Mouse (Mus musculus): ENCODE results near the gene Dynlrb2. TPM values are rescaled to one million over a fixed set of nuclear protein-coding genes. Genes with fewer than 3 reads are reported as not detected.

Gene Dynlrb2
- total RNA-seq, 2 experiments from 2014 or later: 2.3 TPM; not detected in 1

DNA sequence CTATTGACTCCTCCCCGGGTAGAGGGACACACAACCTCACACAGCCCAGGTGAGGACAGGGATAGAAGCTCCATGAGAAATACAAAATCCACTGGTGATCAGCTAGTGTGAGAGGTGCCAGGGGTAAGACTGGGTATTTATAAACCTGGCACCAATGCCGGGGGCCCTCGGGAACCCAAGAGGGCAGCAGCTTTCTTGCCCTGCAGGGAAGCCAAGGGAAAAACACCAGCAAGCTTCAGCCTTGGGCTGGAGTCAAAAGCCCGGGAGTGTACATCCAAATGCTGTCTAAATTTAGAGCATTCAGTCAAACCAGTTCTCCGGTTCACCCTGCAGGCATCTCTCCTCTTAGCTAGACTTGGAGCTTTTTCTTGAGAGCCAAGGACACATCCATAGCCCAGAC lies 38.1 kb downstream of the Dynlrb2 start:
- DNase-seq: no peak

DNA sequence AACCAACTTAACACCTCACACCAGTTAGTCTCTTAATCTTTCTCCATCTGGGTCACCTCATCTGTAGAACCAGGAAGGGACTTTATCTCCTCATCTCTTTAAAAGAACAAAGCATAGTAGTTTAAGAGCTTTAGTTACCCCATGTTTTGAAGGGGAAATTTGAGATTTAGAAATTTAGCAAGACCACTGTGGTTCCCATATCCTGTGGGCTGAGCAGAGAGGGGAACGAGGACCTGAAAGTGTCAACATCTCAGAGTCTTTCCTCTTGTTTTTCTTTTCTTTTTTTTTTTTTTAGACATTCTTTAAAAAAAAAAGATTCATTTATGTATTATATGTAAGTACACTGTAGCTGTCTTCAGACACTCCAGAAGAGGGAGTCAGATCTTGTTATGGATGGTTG lies 38.6 kb downstream of the Dynlrb2 start:
- DNase-seq: no peak

DNA sequence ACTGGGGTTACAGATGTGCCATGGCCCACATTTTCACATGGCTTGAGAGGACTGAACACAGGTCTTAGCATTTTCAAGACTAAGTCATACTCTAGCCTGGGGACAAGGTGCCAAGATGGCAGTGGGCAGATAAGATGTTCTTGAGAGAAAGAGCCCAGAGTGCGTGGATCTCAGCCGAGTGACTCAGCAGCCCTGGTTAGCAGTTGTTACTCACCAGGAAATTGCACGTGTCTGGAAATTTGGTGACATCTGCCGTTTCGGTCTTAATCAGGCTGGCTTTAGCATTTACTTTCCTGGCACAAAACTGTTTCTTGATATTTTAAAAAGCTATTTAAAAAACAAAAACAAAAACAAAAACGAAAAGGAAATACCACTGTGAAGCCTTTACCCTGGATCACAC lies 47.5 kb downstream of the Dynlrb2 start:
- DNase-seq: peak; percentile 3 to 4

DNA sequence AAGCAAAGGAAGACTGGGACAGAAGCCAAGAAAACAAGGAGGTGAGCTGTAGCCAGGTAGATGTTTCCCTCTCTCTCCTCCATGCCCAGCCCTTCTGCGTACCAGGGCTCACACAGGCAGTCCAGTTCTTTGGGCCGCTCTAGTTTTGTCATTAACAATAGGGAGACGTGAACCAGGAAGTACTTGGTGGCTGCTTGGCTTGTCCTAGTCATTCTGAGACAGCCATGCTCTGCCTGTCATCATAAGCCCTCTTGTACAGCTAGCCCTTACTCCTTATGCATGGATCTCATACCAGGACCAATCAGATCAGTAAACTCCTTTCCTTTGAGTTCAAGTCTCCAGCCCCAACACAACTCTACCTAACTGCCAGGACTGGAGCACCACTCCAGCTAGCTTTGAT lies 48.0 kb downstream of the Dynlrb2 start:
- no peak for DNase-seq

Other genes with a start within 250 kb of the Dynlrb2 start
- gene Cdyl2, start 228.0 kb downstream of the Dynlrb2 start, total RNA-seq (2021): 1 to 10 TPM; 9.5 to 9.9 TPM

Data from layer of hippocampus, postnatal 36 days (tissue).